Mouse (Mus musculus): Measurements from ENCODE around the gene Moxd2. TPM values are rescaled to one million over a fixed set of nuclear protein-coding genes. Genes with fewer than 3 reads are reported as not detected.

Gene Moxd2
- not detected in 2 replicates for polyA plus RNA-seq (2012; rRNA removed)

GRCm38 (mm10) chr6:40887394-40887793 lies at the start of gene Moxd2:
TSS of gene Moxd2 (minus strand) at chr6:40887494.

GRCm38 (mm10) chr6:40900287-40900686 lies 13.0 kb upstream of the Moxd2 start, which contains the start of gene Prss58:
TSS of gene Prss58 (minus strand) at chr6:40900387.

Other genes starting within 250 kb of the Moxd2 start
- gene Prss58, start 12.9 kb upstream of the Moxd2 start, polyA plus RNA-seq (2012; rRNA removed) = not detected in 2 replicates
- not detected in 2 replicates for gene 1700074P13Rik, start 53.1 kb upstream of the Moxd2 start, polyA plus RNA-seq (2012; rRNA removed)
- not detected in 2 replicates for gene Gm4744, start 64.4 kb upstream of the Moxd2 start, polyA plus RNA-seq (2012; rRNA removed)
- not detected in 2 replicates for gene 1810009J06Rik, start 77.3 kb upstream of the Moxd2 start, polyA plus RNA-seq (2012; rRNA removed)
- gene Gm2663, start 112.0 kb upstream of the Moxd2 start, polyA plus RNA-seq (2012; rRNA removed) = not detected in 2 replicates
- gene 2210010C04Rik, start 148.0 kb upstream of the Moxd2 start, polyA plus RNA-seq (2012; rRNA removed) = not detected in 2 replicates